Mouse (Mus musculus): Measurements from ENCODE around the gene Tob1.

DNA sequence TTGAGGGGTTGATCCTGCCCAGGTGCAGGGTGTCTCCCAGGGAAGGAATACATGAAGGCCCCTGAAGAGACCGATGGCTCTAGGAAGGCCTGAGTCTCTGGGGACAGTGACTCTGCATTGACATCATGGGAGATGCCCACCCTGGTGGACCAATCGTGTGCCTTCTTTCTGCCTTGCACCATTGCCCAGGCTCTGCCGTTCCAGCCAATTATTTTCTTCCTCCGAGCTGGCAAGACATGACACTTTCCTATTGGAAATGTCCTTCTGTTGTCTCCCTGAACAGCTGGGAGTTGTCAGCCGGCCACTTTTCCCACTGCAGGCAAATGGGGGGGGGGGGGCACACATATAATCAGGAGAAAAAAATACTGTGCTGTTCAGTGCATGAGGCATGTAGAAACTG, 43.0 kb upstream of the Tob1 start:
- TF ChIP-seq EP300 (optimal IDR thresholded peaks at IDR 0.05): no peak
- no peak for TF ChIP-seq CTCF (IDR thresholded peaks at IDR 0.05; ENCODE audit: low read depth)
